Mouse (Mus musculus): ENCODE data around the gene Med12l.

DNA sequence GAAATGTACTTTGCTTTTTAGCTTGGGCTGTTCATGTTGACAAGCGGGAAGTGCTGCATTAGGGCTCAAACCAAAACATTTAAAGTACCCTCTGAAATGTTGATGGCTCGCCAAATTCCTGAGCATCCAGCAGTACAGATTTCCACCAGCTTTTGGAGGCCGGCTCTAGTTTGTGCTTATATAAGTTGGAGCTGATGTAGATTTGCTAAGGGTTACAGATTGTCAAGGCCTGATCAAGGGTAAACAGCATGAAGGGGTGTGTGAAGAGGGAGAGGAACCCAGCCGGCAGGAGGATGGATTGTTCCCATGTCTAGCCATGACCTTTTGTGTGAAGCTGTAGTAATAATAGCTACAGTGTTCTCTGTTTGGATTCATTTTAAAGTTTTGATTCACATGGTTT lies 125.5 kb downstream of the Med12l start:
- no peak for TF ChIP-seq POLR2A (IDR thresholded peaks at IDR 0.05; ENCODE audit: insufficient read depth, low read length)
- no peak for TF ChIP-seq CTCF (IDR thresholded peaks at IDR 0.05; ENCODE audit: low read depth, low read length)
